Mouse (Mus musculus): Measurements from ENCODE around the gene Hnrnpul2.
"Not testable (repeated sequence)": the region's sequence is repeated elsewhere in the genome, so short reads cannot be mapped to it uniquely, and the experiment has no call there.

Hnrnpul2 gene

GRCm38 (mm10) chr19:8818301-8818798 is 1.5 kb upstream of the Hnrnpul2 start:
- no peak for DNase-seq (ENCODE audit: low read depth, low spot score)

DNA sequence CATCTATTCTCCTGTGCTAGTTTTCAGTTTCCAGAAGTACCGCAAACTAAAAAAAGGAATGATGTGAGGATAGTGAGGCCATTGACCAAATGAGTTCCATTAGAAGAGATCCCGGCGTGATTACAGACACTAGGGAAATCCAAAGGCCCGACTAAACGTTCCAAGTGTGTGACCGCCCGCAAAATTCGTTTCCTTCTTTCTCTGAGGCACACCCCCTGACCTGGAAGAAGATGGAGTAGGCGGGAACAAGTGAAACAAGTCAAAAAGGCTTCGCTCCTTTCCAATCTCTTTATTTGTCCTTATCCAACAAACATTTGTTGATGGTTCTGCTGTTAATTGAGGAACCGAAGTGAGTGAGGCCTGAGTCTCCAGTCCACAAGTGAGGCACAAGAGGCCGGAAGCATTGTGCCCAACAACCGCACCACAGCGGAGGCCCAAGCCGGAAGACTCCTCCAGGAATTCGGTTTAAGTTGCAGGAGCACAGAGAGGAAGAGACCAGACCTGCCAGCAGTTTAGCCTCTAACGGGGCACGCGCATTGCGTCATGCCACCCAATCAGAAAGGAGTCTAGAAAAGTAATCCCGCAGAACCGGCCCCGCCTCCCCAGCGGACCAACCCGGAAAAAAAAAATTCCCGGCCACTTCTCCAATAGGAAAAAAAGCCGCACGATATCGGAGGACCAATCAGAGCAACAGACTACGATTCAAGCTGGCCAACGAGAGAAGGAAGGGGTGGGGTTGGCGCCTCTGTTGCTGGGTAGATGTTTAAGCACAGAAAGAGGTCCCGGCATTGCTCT is 812 bp upstream of the Hnrnpul2 start, which contains the start of gene Ttc9c:
TSS of gene Ttc9c (minus strand) at position 533 of the 795 bp plus-strand sequence.
- DNase-seq (ENCODE audit: low read depth, low spot score), result peak; percentile 98

- no peak for DNase-seq (ENCODE audit: low read depth, low spot score)
These were observed 680 bp downstream of the Hnrnpul2 start for GRCm38 (mm10) chr19:8820424-8820956.

DNA sequence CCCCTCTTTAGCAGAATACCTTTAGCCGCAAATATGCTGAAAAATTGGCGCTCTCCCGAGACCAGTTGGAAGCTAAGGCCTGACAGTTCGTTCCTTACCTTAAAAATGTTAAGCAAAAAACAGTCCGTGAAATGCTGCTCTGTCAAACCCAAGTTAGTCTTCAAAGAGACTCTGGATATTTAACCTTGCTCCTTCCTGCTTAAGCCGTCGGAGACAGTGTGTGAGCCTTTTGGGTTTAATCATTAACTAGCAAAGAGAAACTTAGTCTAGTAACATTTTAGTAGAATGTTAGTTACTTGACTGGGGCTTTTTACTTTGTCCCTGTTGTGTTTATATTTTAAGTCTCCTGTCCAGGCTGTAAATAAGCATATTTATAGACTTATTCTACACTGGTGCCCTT is 1.3 kb downstream of the Hnrnpul2 start:
- no peak for DNase-seq (ENCODE audit: low read depth, low spot score)

- DNase-seq (ENCODE audit: low read depth, low spot score), result no peak
These were observed 2.9 kb downstream of the Hnrnpul2 start for GRCm38 (mm10) chr19:8822696-8823095.

GRCm38 (mm10) chr19:8829660-8830059 is 9.8 kb downstream of the Hnrnpul2 start, which contains the start of gene AC129217.1:
Gene AC129217.1, plus strand, starts transcription at chr19:8829773.
- no peak for DNase-seq (ENCODE audit: low read depth, low spot score)

DNA sequence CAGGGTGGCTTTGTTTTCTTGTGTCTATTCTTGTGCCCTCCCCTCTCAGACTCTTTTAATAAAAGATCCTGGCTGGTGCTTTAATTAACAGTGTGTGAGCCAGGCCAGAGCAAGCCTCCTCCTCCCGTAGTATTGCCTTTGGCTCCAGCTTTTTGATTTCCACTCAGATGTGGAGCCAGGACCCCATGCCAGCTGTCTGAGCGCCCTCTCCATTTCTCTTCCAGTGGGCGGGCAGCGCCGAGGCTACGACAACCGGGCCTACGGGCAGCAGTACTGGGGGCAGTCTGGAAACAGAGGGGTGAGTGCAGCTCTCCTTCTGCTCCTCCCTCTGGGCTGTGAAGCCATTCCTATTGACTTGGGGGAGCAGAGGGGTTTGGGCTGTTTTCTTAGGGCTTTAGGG is 10.9 kb downstream of the Hnrnpul2 start:
- DNase-seq (ENCODE audit: low read depth, low spot score), result no peak

GRCm38 (mm10) chr19:8831262-8831661 is 11.5 kb downstream of the Hnrnpul2 start:
- no peak for DNase-seq (ENCODE audit: low read depth, low spot score)

- DNase-seq (ENCODE audit: low read depth, low spot score), result no peak
These were observed 13.2 kb downstream of the Hnrnpul2 start for GRCm38 (mm10) chr19:8832971-8833370.

DNA sequence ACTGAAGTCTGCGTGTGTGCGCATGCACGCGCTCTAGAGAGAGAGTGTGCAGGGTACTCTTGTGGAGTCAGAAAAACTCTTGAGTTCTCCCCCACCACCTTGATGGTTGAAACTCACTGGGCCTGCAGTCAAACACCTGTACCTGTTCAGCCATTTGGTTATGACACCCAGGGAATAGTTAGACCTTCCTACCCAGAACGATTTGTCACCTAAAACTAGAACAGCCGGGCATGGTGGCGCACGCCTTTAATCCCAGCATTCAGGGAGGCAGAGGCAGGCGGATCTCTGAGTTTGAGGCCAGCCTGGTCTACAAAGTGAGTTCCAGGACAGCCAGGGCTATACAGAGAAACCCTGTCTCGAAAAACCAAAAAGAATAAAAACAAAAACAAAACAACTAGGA is 16.5 kb downstream of the Hnrnpul2 start:
- not testable (repeated sequence) for DNase-seq (ENCODE audit: low read depth, low spot score)

DNA sequence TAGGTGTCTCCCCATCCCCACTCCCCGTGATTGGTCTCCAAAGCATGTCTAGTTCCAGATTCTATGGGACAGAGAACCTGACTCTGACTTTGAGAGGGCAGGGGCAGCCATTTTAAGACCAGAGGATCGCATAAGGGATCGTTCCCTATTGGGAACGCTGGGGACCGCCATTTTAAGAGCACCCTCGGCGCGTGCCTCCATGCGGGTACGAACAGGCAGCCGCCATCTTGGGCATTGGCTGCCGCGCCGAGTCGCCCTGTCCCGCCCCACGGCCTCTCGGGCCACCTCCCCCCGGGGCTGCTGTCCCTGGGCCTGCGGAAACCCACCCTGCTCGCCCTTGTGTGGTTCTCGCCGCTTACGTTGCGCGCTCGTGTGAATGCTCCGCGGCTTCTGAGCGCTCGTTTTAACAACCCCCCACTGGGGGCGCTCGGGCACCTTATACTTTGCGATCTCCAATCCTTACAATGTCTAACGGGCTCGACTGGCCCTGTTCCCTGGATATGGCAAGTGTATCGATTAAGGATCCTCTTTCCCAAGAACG is 17.5 kb downstream of the Hnrnpul2 start, which contains the start of gene Bscl2:
TSS of gene Bscl2 (plus strand) at position 217 of the 541 bp plus-strand sequence.
- peak; percentile 83 for DNase-seq (ENCODE audit: low read depth, low spot score)

DNA sequence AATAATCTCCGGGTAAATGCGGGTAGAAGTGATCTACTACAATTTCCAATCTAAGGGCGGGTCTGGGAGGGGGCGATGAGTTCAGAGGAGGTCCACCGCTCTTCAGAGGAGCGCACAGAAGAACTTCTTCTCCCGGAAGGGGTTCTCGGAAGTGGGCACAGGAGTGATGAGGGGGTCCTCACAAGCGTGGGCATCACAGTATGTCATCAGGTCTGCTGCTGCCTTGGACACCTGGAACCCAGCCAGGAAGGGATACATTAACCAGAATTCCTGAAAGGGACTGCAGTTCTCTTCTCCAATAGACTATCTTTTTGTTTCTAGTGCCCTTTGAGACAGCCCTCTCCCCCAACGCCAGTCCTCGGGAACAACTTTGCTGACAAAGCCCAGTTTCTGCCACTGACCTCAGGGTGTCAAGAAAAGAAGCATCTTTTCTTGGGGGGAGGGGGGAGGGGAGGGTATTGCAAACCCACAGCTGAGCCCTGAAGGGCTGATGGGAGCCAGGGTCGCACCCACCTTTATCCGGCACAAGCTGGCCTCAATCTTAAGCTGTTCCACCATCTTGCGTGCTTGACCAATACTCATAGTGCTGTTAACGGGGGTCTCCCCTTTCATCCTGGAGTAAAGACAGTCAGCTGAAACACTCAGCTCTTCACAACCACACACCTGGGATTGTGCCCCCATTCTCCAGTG is 18.4 kb downstream of the Hnrnpul2 start:
- DNase-seq (ENCODE audit: low read depth, low spot score), result no peak

DNA sequence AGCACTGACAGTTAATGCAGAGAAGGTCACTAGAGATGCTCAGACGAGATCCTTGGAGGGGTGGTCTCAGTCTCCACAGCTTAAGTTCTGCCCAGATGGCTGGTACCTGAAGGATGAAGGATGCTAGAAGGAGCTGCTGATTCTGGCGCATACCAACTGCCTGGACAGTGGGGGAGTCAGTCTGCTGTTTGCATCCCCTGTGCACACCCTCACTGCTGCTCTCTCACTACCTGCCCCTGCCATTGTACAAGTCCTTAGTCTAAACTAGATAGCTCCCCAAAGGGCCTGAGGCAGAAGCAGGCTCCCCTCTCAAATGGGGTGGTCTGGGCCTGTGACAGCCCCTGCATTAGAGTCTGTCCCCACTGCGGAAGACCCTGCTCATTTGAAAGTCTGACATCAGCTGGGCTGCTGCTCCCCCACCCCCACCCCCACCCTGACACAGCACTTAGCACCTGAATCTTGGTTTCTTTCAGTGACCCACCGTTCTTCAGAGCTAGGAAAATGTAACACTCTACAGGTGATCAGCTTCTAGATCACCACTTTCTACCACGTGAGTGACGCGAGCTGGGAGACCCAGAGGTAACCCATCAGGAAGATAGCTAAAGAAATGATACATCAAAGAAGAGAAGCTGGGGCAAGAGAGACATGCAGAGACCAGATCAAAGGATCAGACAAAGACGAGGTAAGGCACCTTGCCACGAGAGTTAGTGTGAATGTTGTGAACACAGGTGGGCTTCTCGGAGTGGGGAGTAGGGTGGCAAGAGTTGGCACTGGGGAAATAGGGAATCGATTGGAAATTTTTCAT is 19.5 kb downstream of the Hnrnpul2 start, which contains the start of gene Gng3:
TSS of gene Gng3 (minus strand) at position 92 of the 805 bp plus-strand sequence.
- no peak for DNase-seq (ENCODE audit: low read depth, low spot score)

GRCm38 (mm10) chr19:8839908-8840791 is 20.3 kb downstream of the Hnrnpul2 start:
- no peak for DNase-seq (ENCODE audit: low read depth, low spot score)

DNA sequence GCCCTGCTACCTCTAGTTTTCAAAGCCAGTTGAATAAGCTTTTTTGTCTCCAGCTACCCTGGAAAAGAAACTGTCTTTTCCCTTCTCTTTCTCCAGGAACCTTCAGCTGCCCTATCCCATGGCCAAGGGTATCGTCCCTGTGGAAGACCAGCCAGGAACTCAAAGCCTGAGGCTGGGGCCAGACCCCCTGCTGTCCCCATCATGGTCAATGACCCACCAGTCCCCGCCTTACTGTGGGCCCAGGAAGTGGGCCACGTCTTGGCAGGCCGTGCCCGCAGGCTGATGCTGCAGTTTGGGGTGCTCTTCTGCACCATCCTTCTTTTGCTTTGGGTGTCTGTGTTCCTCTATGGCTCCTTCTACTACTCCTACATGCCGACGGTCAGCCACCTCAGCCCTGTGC is 21.2 kb downstream of the Hnrnpul2 start:
- no peak for DNase-seq (ENCODE audit: low read depth, low spot score)

DNA sequence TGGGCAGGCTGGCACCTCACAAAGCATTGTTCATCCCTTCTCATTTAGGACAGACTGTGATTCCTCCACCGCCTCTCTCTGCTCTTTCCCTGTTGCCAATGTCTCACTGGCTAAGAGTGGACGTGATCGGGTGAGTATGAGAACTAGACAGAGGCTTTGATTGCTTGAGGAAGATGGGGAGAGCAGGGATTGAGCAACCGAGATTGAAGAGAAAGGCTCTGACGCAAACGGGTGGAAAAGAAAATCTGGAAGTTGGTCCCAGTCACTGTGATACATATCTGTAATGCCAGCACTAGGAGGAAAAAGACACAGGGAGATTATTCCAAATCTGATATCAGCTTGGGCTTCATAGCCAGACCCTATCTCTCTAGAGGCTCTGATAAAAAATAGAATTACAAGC is 23.2 kb downstream of the Hnrnpul2 start:
- no peak for DNase-seq (ENCODE audit: low read depth, low spot score)

DNA sequence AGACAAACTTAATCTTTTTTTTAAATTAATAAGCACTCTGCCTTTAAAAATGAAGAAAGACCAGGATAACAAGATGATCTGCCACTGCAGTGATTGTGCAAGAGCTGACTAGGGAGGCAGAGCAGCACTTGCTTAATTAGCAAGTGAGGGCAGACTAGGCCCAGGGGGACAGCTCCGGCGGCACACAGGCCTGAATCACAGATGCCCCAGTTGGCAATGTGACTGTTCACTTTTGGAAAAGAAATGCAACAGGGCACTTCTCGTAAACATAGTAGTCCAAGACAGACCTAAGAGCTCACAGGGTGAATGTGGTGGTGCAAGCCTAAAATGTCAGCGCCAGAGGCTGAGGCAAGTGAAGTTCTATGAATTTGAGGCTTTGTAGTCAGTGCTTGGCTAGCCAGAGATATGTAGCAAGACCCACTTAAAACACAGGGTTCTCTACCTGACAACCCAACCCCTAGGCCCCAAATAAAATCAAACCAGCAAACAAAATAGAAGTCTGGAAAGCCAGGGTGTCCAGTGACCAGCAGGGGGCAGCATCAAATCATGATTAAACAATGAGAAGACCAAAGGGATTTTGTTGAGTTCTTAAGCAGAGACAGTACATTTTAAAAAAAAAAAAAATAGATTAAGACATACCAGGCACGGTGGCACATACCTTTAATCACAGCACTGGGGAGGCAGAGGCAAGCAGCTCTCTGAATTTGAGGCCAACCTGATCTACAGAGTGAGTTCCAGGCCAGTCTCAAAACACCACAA is 24.7 kb downstream of the Hnrnpul2 start:
- peak; percentile 74 for DNase-seq (ENCODE audit: low read depth, low spot score)

DNA sequence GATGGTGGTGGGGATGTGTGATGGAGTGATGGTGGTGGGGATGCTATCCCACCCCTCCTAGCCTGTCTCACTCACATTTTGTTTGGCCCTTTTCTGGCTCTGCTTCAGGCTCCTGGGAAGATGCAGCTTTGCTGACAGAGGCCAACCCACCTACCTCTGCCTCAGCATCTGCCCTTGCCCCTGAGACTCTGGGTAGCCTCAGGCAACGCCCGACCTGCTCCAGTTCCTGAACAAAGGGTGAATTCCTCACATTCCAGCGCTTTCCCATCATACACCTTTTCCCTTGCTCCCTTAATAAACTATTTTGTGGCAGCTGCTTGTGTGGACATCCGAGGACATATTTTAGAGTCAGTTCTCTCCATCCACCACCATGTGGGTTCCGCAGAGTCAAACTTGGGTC is 28.5 kb downstream of the Hnrnpul2 start:
- no peak for DNase-seq (ENCODE audit: low read depth, low spot score)

GRCm38 (mm10) chr19:8850402-8850901 is 30.6 kb downstream of the Hnrnpul2 start, which contains the start of gene Lrrn4cl:
Gene Lrrn4cl, plus strand, starts transcription at chr19:8850768.
- no peak for DNase-seq (ENCODE audit: low read depth, low spot score)
